Mouse (Mus musculus) cerebellum, adult 9-10 months (tissue): ENCODE measurements around the gene Ccdc33.

Experiments used
- DNase-seq: peaks from one replicate; pipeline ENCODE4 v3.0.0; 2022

The Ccdc33 gene

DNA sequence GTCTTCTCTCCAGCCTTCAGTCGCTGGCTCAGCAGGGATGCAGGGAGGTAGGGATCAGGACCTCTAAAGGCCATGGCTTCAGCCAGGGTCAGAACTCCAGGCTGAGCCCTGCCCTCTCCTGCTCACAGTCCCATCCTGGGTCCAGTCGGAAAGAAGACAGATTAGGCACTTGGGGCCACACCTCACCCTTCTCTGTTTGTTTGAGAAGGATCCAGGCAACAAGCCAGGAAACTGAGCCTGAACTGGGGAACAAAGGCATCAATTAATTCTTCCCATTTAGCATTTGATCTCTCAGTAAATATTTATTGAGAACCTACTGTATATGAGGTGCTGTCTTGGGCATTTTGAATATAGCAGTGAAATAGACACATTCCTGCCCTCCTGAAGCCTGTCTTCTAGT, at the start of gene Ccdc33:
Ccdc33 (minus strand) TSS at position 153 of the 400 bp plus-strand sequence.
- DNase-seq, result no peak

DNA sequence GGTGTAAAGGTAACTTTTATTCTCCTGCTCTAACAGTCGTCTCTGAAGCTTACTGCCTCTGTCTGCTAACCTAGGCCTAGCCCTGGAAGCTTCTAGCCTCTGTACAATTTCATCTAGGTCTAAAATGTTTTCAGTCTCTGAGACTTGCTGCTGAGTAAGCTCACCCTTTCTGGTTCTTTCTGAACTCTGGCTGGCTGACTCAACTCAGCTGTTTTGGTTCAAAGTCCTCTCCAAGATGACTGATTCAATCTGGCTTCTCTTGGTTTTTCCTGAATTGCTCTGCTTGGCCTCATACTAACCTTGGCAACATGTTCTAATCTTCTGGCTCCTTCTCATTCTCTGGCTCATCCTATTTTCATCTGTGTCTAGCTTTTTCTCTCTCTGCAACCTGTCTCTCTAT, 47.2 kb upstream of the Ccdc33 start:
- no peak for DNase-seq

DNA sequence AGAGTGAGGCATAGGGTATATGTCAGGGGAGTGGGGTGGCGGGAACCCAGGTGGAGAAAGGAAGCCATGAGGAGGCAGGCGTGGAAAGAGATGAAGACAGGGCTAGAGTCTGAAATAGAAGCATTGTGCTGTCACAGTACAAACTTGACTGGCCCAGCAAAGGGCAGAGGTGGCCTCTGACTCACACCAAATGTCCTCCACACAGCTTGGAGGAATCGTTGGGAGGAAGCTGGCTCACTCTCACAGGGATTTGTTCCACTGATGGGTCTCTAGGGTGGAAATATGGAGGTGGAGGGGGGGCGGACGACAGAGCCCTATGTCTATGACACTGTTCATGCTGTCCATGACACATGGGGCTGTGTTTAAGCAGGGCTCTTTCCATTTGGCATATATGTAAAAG, 44.5 kb upstream of the Ccdc33 start:
- DNase-seq, result no peak

DNA sequence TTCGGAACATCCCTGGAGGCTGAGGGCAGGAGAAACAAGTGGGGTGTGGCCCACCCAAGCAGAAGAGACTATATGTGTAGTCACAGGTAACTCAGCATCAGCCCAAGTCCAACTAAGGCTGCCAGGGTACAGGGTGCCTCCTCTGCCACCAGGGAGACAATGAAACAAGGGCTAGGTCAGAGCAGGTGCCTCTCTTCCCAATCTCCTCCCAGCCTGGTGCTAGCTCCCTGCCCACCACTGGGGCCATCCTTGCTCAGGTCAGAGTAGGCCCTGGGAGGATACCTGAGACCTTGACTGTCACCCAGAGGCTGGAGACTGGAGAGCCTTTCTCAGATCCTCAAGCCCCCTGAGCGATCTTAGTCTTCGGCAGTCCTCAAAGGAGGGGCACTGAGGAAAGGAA, 43.5 kb upstream of the Ccdc33 start:
- DNase-seq, result no peak

DNA sequence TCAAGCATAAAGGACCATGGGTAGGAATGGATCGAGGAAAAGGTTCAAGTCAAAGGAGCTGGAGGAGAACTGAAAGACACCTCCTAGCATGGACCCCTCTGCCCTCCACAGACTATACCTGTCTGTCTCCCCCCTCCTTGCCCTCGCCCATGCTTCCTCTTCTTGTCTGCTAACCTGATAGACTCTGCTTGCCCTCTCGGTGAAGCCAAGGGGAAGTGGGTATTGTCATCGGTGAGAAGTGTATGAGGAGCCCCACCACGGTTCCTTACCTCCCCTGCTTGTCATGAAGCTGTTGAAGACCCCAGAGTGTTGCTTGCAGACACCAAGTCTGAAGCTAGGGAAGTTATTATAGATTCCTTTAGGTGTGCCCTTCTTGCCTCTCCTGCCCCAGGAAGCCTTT, 41.7 kb upstream of the Ccdc33 start:
- DNase-seq, result no peak

DNA sequence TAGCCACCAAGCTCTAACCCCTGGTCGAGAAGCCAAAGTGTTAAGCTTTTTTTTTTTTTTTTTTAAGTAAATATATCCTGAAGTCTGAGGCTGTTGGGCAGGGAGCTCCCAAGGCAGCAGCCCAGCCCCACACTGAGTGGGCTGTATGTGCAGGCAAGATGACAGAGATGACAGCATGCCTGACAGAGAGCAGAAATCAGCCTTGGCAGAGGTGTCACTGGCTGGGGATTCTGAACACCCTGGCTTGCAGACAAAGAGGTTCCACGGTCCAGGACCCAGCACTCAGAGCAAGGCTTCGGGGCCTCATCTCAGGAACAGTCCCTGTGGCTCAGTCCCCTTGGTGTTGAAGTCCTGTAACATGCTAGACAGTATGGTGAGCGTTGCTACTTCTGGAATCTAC, 41.2 kb upstream of the Ccdc33 start:
- no peak for DNase-seq

DNA sequence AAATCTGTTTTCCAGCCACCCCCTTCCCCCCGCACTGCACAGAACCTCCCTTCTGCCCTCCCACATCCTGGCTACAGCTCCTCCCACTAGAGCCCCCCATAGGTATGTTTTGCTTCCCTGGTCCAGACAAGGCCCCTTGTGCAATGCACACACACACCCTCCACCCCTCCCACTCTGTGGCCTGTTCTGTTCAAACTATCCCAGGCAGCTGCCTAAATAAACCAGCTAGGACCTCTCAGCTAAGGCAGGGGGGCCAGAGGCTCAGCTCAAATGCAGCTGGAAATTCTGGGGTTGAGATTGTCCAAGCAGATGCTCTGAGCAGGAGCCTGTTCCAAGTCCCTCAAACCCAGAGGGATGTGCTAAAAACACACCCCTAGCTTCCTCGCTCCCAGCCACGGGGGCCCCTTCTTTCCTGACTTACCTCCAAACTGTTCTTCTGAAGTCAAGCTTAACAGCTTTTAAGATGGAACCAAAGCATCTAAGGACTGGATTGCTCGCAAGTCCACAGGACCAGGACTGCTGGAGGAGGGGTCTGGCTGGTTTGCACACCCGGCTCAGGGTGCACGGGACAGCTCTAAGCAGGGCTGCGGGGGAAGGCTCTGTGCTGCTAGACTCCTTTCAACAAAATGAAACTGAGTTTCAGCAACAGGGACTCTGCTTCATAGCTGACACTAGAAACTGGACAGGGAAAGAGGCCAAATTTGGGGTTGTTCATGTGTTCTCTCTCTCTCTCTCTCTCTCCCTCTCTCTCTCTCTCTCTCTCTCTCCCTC, 40.1 kb upstream of the Ccdc33 start:
- no peak for DNase-seq

DNA sequence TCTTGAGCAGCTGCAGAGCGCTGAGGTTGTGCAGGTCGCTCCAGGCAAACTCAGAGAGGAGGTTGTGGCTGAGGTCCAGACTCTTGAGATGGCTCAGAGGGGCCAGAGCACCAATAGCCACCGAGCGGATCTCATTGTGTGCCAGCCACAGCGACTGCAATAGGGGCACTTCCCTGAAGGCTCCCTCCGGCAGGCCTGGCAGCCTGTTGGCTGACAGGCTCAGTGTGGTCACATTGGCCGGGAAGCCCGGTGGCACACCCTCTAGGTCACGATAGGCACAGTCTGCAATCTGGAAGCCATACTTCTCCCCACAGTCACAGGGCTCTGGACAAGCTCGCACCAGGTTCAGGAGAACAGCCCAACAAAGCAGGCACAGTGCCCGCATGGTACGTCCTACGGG, 39.2 kb upstream of the Ccdc33 start:
- DNase-seq, result no peak

DNA sequence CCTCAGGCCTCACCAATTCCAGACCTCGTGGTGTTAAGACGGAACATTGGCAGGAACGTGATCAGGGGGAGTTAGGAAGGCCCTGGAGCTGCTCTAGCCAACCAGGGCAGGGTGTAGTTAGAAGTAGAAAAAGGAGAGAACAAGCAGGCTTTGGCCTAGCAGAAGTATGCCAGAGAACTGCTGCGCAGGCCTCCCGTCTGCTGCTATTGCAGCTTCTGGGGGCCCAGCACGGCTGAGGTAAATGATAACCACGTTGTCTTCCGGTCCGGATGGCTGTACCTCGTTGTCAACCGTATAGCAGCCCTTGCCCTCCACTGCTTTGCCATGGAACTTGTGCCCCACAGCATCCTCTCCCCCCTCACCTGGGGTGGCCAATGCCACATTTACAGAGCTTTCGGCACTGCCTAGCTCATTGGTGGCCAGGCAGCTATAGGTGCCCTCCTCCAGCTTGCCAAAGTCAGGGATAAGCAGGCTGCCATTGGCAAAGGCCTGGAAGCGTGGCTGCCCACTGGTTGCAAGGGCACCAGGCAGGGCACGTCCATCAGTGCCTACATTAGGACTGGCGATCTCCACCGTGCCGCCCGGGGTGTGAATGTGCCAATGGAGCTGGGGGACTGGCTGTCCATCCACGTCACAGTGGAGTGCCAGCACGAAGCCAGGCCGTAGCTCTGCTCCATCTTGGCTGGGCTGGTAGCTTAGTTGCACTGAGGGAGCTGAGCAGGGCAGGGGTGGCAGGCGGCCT, 38.4 kb upstream of the Ccdc33 start:
- no peak for DNase-seq

DNA sequence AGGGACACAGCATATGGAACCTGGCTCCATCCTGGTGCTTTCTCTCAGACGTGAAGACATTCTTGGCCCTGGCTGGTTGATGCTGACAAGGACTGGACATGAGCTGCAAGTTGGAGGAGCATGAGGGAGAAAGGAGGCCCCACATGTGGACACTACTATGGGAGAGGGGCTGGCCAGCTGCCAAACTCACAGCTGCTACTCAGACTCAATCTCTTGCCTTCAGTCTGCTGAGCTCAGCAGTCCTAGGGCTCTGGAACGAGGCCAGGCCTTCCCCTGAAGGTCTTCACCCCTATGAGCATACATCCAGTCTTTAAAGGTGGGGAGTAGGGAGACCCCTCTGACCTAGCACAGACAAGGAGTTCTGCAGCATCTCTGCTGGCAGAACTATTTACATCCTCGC, 36.7 kb upstream of the Ccdc33 start:
- no peak for DNase-seq

DNA sequence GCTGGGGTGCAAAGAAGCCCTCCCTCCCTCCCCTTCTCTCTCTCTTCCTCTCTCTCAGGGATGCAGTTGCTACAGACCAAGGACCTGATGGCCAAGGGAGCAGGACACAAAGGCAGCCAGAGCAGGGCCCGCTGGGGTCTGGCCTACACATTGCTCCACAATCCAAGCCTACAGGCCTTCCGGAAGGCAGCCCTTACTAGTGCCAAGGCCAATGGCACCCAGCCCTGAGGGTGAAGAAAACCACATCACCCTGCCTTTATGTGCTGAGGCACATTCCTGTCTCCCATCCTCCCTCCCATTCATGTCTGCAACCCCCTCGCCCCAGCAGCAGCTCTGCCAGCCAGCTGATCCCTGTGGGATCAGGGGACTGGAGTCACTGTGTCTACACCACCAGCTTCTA, 34.5 kb upstream of the Ccdc33 start:
- no peak for DNase-seq

DNA sequence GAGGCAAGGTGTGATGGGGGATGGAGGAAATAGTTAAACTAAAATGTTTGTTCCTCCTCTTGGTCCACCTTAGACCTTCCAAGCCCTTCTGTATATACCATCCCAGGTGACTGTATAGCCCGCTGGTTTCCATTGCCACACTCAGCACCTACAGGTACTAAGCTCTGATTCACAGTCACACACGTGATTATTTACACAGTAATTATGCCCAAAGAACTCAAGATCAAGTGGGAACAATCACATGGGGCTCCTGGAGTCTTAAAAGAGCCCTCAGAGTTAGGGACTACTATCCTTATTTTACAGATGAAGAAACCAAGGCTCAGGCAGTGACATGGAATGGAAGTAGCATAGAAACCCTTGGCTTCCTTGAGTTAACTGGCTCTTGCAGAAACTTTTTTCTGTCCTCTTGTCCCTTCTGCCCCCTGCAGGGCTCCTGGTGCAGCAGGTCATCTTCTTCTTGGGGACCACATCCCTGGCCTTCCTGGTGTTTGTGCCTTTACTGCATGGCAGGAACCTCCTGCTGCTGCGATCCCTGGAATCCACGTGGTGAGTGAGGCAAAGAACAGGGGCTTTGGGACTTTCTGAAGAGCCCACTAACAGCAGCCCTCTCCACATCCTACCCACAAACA, 32.2 kb upstream of the Ccdc33 start:
- no peak for DNase-seq

DNA sequence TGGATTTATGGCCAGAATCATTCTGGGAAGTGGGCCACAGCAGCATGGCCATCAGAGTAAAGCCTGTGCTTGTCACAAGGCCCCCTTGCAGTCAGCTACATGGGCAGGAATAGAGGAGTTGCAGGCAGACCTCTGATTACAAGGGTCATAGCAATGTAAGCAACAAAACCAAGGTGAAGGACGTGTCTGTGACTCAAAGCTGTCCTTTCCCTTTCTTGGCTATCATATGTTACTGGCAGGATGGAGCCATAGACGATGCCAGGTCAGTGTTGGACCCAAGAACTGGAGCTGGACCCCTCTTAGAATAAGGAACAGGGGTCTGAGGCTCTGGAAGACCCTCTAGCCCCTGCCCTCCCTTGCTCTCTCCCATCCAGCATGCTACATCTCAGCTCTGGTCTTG, 30.2 kb upstream of the Ccdc33 start:
- DNase-seq, result no peak

DNA sequence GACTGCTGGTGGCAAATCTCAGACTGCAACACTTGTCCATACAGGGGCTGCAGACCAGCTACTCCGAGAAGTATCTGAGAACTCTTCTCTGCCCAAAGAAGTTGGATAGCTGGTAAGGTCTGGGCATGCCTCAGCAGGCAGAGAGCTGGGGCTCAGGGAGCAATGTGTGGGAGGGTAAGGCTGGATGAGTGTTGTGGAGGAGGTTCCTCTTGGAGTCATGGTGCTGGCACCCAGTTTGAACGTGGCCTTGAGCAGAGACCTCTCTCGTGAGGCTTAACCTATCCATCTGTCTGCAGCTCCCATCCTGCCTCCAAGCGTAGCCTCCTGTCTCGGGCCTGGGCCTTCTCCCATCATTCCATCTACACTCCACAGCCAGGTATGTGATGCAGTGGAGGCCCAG, 26.8 kb upstream of the Ccdc33 start:
- no peak for DNase-seq

DNA sequence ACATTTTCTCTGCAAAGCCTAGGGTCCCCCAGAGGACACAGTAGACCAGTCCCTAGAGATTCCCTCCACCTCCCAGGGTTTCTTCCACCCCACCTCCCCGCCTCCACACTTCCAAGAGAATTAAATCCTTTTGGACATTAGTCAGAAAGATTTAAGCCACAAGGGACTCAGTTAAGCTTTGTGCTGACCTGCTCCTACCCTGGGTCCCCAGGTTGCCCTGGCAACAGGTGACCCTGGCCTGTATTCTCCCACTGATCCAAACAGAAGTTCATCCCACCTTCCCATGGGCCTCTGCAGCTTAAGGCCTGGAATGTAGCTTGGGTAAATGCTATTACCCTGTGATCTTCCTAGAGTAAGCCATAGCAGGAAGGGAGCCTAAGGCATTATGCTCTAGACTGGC, 26.0 kb upstream of the Ccdc33 start:
- no peak for DNase-seq

DNA sequence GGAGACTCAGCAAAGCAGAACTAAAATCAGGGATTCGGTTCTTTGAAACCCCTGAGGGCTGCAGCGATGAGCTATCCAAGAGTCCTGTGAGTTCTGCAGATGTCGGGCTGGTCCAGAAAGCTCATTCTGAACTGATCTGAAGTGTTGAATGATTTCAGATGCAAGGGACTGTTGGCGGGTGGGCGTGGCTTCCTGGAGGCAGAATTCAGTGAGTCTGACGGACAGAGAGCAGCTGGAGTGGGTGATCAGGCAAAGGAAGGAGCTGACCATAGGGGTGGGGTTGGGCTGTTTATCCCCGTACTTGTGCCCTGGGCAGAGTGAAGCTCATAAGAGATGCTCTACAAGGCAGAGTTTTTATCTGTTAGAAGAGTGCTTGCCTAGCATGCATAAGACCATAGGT, 24.8 kb upstream of the Ccdc33 start:
- no peak for DNase-seq

DNA sequence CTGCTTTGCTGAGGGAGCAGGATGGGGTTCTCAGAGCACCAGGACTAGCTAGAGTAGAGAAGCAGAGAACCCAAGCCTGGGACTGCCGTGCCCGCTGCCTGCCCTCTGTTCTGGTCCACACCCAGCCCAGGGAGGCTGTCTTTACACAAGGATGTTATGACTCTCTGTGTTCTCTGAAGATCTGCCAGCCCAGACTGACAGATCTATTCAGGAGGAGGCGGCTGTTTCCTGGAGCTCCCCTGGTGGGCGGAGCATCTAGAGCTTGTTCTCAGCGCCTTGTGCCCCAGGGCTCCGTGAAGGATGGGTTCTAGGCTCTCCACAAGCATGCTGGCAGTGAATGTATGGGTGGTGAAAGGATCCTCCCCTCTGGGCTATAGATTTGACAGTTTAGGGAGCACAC, 21.3 kb upstream of the Ccdc33 start:
- no peak for DNase-seq

DNA sequence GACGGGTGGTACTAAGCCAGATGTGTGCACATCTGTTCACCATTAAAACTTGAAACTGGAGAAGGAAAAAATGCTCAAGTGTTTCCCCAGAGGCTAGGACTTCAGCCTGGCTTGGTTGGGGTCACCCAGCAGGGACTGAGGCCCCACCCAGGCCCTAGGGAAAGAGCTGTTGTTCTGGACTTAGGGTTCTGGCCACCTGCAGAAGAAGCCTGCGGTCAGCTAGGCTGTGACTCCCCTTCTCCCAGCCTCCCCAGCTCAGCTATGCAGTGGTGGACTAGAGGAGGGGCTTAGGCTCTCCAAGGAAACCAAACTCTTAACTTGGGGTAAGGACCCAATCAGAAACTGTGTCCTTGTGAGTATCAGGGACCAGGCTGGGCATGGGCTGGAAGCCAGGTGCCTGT, 17.3 kb upstream of the Ccdc33 start:
- DNase-seq, result no peak

DNA sequence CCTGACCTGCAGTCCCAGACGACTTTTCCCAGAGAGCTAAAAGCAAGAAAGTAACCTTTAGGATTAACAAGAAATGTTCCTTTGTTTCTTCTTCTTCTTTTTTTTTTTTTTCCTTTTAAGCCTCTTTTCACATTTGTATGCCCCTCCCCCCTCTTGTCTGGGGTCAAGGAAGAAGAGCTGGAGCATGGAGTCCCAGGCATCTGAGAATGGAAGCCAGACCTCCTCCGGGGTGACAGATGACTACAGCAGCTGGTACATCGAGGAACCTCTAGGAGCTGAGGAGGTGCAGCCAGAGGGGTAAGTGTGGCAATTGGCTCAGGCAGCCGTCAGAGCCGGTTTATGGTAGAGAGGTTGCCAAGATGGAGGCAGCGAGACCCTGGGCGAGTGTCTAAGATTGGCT, 16.3 kb upstream of the Ccdc33 start:
- DNase-seq, result peak; percentile 40

DNA sequence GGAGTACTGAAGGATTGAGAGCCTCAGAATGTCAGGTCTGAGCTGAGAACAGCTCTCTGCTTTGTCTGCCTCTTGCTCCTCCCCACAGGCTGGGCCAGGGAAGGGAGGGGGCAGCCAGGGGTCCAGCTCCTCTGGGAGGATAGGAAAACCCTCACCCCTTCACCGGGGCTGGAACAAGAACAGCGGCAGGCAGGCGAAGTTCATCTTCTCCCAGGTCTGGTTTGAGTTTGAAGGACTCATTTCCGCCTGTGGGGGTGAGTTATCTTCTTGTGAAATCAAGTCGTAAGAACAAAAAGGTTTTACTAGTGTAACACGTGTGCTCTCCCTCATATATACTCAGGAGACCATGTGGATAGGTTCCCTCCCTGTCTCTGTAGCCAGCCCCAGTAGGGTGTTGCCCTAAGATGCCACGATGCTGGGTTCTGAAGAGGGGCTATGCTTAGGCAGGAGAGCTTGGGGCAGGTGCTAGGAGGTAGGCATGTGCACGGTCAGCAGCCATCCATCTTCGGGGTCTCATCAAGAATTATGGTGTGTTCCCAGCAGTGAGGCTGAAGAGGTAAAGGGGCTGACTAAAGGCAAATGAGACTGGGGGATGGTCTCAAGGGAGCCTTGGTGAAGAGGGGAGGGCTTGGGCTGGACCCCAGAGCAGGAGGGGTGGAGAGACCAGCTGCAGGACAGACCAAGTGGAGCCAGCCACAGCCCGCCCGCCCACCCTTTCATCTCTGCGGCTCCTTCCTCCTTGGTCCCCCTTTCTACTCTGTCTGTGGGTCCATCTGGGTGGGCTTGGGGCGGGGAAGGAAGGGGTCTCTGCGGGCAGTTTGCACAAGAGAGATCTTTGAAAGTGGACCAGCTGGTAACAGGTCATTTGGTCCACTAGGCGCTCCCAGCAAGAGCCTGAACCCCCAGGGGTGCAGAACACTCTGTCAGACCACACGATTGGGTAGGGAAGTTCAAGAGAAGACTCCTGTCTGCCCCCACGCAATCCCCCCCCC, 15.6 kb upstream of the Ccdc33 start:
- DNase-seq, result no peak

DNA sequence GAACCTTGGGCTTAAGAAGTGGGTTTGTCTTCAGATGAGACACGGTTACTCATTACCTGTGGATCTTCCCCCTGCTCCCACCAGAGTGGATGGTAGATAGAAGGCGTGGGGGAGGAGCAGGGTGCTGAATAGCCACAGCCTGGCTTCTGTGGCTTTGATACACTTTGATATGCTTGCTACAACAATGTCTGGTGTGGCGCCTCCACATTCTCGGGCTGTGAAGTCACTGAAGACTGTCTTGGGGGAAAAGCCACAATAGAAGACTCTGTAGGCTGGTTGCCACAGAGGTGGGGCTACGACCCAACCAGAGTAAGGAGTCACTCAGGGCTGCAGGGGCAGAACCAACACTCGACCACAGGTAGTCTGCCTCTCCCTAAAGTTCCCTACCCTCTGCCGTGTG, 13.1 kb upstream of the Ccdc33 start:
- DNase-seq, result no peak

DNA sequence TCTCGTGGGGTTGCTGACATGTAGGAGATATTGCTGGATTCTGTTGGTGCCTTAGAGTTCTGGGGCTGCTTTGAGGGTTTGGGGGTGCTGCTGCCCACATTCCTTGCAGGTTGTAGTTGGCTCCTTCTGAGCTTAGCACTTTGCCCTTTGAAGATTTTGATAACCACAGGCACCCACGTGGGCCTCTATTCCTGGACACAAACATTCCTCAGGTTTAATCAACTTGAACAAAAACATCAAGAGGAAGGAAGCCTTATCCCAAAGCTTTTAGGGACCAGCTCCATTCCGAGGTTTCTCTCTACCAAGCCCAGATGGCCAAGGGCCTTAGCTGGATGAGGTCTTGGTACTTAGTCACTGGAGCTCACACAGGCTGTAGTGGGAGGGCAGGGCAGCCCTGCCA, 12.3 kb upstream of the Ccdc33 start:
- no peak for DNase-seq

DNA sequence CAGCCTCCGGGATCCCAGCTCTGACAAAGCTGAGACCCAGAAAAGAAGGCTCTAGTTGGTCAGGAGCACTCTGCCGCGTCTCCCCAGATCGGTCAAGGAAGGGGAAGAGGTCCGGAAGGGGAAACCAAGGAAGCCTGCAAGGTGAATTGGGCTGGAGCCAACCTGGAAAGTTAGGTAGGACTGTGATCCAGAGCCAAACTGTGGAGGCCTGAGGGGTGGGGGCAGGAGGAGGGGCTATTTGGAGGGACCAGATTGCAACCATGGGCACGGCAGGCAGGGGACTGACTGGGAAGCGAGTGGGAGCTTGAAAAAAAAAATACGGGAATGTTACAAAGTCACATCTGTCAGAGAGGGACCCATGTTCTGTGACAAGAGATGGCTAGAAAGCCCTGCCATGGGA, 10.9 kb upstream of the Ccdc33 start:
- no peak for DNase-seq
